Mouse (Mus musculus): ENCODE results near the gene Clstn3. TPM values are rescaled to one million over a fixed set of nuclear protein-coding genes. Genes with fewer than 3 reads are reported as not detected.

The Clstn3 gene
- polyA plus RNA-seq (2017; shearing (Covaris generic)), result not detected

GRCm38 (mm10) chr6:124464305-124465271, at the start of gene Clstn3:
Gene Clstn3 (minus strand): TSS chr6:124464794.

GRCm38 (mm10) chr6:124512355-124512836, 47.8 kb upstream of the Clstn3 start, which contains the start of gene C1ra:
Gene C1ra (plus strand): TSS chr6:124512405.

DNA sequence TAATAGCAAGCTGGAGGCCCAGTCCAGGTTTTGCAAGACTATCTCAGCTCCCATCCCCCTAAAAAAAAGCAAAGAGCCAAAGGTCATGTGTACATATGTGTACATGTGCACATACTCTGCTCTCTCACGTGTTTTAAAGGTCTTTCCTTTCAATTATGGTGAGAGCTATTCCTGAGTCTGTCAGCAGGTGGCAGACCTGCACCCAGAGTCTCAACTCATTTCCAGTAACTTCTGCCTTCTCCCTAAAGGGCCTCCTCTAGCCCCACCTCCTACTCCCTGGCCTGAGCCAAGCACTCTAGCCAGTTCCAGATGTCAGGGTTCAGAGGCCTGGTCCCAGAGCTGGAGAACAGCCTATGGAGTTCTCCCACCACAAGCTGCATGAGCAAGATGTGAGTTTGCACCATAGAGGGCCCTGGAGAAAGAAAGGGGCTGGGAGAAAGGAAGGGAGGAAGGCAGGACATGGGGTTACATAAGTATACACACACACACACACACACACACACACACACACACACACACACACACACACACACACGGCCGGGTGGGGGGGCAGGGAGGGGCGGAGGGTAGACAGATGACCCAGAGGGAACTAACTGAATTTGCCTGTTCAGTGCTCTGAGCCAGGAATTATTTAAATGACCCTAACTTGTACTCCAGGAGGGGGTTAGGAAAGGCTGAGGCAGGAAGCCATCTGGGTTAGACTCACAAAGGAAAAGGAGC, 28.4 kb upstream of the Clstn3 start, which contains the start of gene C1rl:
Gene C1rl, plus strand, starts transcription at position 272 of the 720 bp plus-strand sequence.

GRCm38 (mm10) chr6:124414927-124415325, 49.7 kb downstream of the Clstn3 start, which contains the start of gene Pex5:
Gene Pex5 (minus strand): TSS chr6:124415067.

Other genes starting within 250 kb of the Clstn3 start
- 0.12 TPM for gene Vmn2r27, start 232.9 kb downstream of the Clstn3 start, polyA plus RNA-seq (2017; shearing (Covaris generic))
- gene Cd163, start 160.1 kb downstream of the Clstn3 start, polyA plus RNA-seq (2017; shearing (Covaris generic)), result not detected
- gene Pex5, start 49.7 kb downstream of the Clstn3 start, polyA plus RNA-seq (2017; shearing (Covaris generic)), result 41.0 TPM
- 0.12 TPM for gene C1rl, start 28.3 kb upstream of the Clstn3 start, polyA plus RNA-seq (2017; shearing (Covaris generic))
- gene C1ra, start 47.6 kb upstream of the Clstn3 start, polyA plus RNA-seq (2017; shearing (Covaris generic)), result not detected
- not detected for gene C1s1, start 77.6 kb upstream of the Clstn3 start, polyA plus RNA-seq (2017; shearing (Covaris generic))
- not detected for gene C1rb, start 105.5 kb upstream of the Clstn3 start, polyA plus RNA-seq (2017; shearing (Covaris generic))
- gene C1s2, start 171.3 kb upstream of the Clstn3 start, polyA plus RNA-seq (2017; shearing (Covaris generic)), result not detected
- 27.3 TPM for gene Lpcat3, start 198.2 kb upstream of the Clstn3 start, polyA plus RNA-seq (2017; shearing (Covaris generic))
- gene Emg1, start 247.4 kb upstream of the Clstn3 start, polyA plus RNA-seq (2017; shearing (Covaris generic)), result 299 TPM
- gene Phb2, start 247.5 kb upstream of the Clstn3 start, polyA plus RNA-seq (2017; shearing (Covaris generic)), result 137 TPM

Data from effector memory CD4-positive, alpha-beta T cell, adult 5 months (primary cell).